Mouse (Mus musculus): ENCODE results near the gene Olr1.

DNA sequence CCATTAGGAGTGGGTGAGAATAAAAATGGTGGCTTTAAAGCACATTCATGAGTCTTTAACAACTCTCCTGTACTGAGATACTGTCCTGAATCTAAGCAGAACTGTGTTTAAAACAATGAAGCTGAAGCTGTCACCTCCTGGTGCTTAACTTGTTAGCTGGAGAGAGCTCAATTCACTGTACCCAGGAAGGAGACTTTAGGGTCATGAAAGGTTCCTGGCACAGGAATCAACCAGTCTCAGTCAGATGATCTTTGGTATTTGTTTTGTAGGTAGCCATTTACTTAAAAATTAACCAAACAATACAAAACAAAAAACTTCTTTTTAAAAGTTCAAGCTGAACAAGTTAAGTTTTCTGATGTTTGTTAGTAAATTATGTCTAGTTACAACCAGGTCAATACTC, 23.3 kb upstream of the Olr1 start:
- TF ChIP-seq POLR2A (IDR thresholded peaks at IDR 0.05; ENCODE audit: low read depth, low read length), result no peak
- TF ChIP-seq CTCF (IDR thresholded peaks at IDR 0.05; ENCODE audit: extremely low read depth, insufficient read depth, insufficient read length, insufficient replicate concordance), result no peak

All from spleen, adult 2 months (tissue).